Mouse (Mus musculus): Measurements from ENCODE around the gene Hrk. TPM values are rescaled to one million over a fixed set of nuclear protein-coding genes. Genes with fewer than 3 reads are reported as not detected.

The Hrk gene
- polyA plus RNA-seq, 1 experiment, result 0.40 TPM

DNA sequence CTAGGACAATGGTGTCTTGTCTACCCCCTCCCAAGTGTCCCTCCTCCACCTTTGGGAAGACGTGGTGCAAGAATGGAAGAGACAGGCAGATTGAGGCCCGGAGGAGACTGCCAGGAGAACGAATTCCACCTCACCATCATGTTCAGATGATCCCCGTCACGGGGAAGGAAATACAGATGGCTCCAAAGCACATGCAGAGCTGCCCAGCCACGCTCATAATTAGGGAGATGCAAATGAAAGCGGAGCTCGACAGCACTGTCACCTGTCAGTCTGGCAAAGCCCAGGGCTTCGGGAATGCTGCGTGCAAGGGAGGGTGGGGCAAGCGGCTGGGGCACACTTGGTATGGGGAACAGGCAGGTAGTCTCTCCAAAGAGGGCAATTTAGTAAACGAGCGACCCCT, 33.0 kb downstream of the Hrk start:
- Histone ChIP-seq H3K36me3 (ENCODE audit: control insufficient read depth, insufficient read depth, low read length) (no peaks in the 10 kb centered on the region), H3K27ac (ENCODE audit: control insufficient read depth, insufficient read depth, low read depth, low read length) (no peak overlapping the region), H3K27me3 (ENCODE audit: control insufficient read depth, insufficient read depth, low read length) (no peaks in the 10 kb centered on the region), H3K4me1 (ENCODE audit: control insufficient read depth, insufficient read depth, low read length) (no peaks in the 10 kb centered on the region), H3K4me3 (ENCODE audit: control insufficient read depth, low read depth, low read length) (no peak overlapping the region)
- TF ChIP-seq CTCF (IDR thresholded peaks at IDR 0.05; ENCODE audit: control insufficient read depth, insufficient read depth, insufficient replicate concordance, low read depth, low read length) (no peak), POLR2A (IDR thresholded peaks at IDR 0.05; ENCODE audit: control insufficient read depth, low read depth, low read length) (no peak)

DNA sequence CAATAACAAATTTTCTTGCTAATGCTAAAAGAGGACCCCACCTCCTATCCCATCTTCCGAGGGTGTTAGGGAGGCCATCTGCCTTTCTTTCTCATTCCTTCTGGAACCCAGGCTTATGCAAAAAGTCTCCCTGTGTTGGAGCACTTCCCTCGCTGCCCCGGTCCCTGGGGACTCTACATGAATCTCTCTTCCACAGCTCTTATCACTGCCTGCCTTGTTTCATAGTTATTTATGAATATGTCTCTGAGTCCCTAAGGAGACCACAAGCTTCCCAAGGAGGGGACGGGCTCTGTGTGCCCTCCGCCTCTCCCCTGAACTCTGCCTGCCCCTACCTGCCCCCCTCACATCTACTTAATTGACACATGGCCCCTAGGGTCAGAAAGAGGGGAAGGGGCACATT, 35.2 kb downstream of the Hrk start:
- H3K4me3 ChIP-seq (ENCODE audit: control insufficient read depth, low read depth, low read length), result no peak overlapping the region
- TF ChIP-seq POLR2A (IDR thresholded peaks at IDR 0.05; ENCODE audit: control insufficient read depth, low read depth, low read length) (no peak), CTCF (IDR thresholded peaks at IDR 0.05; ENCODE audit: control insufficient read depth, insufficient read depth, insufficient replicate concordance, low read depth, low read length) (no peak)
- H3K36me3 ChIP-seq (ENCODE audit: control insufficient read depth, insufficient read depth, low read length), result no peaks in the 10 kb centered on the region
- H3K4me1 ChIP-seq (ENCODE audit: control insufficient read depth, insufficient read depth, low read length), result no peaks in the 10 kb centered on the region
- H3K27me3 ChIP-seq (ENCODE audit: control insufficient read depth, insufficient read depth, low read length), result no peaks in the 10 kb centered on the region
- no peak overlapping the region for H3K27ac ChIP-seq (ENCODE audit: control insufficient read depth, insufficient read depth, low read depth, low read length)

DNA sequence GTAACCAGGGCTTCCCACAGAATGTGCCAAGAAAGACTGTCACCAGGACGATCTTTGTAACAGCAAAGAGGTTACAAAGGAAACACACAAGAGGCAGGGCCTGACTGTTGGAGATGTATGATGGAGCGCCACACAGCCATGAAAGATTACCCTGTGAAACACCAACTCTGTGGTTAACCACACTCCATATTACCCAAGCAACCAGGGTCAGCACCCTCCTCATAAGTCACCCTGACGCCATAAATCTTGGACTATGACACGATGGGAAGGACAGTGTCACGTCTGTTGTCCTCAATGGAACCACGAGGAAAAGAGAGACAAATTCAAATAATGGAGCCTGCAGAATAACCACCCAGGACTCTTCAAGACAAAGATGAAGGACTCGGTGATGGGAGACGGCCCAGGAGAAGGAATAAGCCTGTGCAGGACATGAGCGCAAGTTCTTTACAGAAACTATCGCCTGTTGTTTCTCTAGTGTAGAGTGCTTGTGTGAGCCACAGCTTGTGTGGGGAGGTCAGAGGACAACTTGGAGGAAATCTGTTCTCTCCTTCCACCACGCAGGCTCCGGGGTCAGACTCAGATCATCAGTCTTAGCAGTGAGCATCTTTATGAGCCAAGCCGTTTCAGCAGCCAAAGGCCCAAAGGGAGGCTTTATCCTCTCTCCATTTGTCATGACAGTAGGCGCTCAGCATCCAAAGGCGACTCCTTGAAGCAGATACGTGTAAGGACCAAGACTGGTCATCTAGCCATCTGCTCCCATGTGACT, 40.4 kb downstream of the Hrk start:
- H3K4me1 ChIP-seq (ENCODE audit: control insufficient read depth, insufficient read depth, low read length), result 0 out of 2 replicates have a peak, but pooled peaks cover 2% of the 10 kb centered on the region
- H3K27me3 ChIP-seq (ENCODE audit: control insufficient read depth, insufficient read depth, low read length), result no peaks in the 10 kb centered on the region
- TF ChIP-seq CTCF (IDR thresholded peaks at IDR 0.05; ENCODE audit: control insufficient read depth, insufficient read depth, insufficient replicate concordance, low read depth, low read length), result no peak
- TF ChIP-seq POLR2A (IDR thresholded peaks at IDR 0.05; ENCODE audit: control insufficient read depth, low read depth, low read length), result no peak
- no peak overlapping the region for H3K27ac ChIP-seq (ENCODE audit: control insufficient read depth, insufficient read depth, low read depth, low read length)
- H3K4me3 ChIP-seq (ENCODE audit: control insufficient read depth, low read depth, low read length), result no peak overlapping the region
- H3K36me3 ChIP-seq (ENCODE audit: control insufficient read depth, insufficient read depth, low read length), result no peaks in the 10 kb centered on the region

DNA sequence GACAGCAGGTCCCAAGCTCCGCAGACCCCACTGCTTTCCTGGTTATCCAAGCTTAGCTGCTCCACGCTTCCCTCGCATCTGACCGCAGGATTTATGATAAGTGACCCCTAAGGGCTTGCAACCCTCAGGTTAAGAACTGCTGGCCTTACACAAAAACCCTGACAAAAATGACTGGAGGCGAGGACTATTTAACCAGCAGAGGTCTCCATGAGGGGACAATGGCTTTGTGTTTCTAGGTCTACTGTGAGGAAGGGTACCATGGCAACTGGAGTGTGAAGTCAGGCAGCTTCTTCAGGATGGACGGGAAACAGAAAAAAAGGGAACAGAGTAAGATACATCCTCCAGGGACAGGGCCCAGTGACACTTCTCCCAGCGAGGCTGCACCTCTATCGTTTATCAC, 41.4 kb downstream of the Hrk start:
- H3K27ac ChIP-seq (ENCODE audit: control insufficient read depth, insufficient read depth, low read depth, low read length), result no peak overlapping the region
- H3K4me1 ChIP-seq (ENCODE audit: control insufficient read depth, insufficient read depth, low read length), result 0 out of 2 replicates have a peak, but pooled peaks cover 2% of the 10 kb centered on the region
- H3K27me3 ChIP-seq (ENCODE audit: control insufficient read depth, insufficient read depth, low read length), result no peaks in the 10 kb centered on the region
- no peak overlapping the region for H3K4me3 ChIP-seq (ENCODE audit: control insufficient read depth, low read depth, low read length)
- H3K36me3 ChIP-seq (ENCODE audit: control insufficient read depth, insufficient read depth, low read length), result no peaks in the 10 kb centered on the region
- no peak for TF ChIP-seq POLR2A (IDR thresholded peaks at IDR 0.05; ENCODE audit: control insufficient read depth, low read depth, low read length)
- no peak for TF ChIP-seq CTCF (IDR thresholded peaks at IDR 0.05; ENCODE audit: control insufficient read depth, insufficient read depth, insufficient replicate concordance, low read depth, low read length)

DNA sequence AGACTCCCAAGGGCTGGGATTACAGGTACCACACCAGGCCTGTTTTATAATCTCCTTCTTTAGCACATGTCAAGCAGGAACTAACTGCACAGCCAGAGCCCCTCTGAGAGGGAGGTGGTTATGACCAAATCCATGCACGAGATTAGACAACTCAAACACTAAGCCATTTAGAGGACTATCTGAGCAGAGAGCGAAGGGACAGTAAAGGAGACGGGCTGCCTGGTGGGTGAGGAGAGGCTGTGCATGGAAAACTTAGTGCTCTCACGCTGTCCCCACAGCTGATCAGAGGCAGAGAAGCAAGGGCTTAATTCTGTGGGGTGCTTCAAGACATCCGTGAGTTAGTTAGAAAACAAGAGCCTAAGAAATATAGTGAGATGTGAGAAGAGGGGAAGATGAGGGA, 49.6 kb downstream of the Hrk start:
- TF ChIP-seq CTCF (IDR thresholded peaks at IDR 0.05; ENCODE audit: control insufficient read depth, insufficient read depth, insufficient replicate concordance, low read depth, low read length) (no peak), POLR2A (IDR thresholded peaks at IDR 0.05; ENCODE audit: control insufficient read depth, low read depth, low read length) (no peak)
- peaks cover 11% of the 10 kb centered on the region for H3K4me1 ChIP-seq (ENCODE audit: control insufficient read depth, insufficient read depth, low read length)
- H3K27ac ChIP-seq (ENCODE audit: control insufficient read depth, insufficient read depth, low read depth, low read length), result no peak overlapping the region
- no peaks in the 10 kb centered on the region for H3K36me3 ChIP-seq (ENCODE audit: control insufficient read depth, insufficient read depth, low read length)
- no peaks in the 10 kb centered on the region for H3K27me3 ChIP-seq (ENCODE audit: control insufficient read depth, insufficient read depth, low read length)
- H3K4me3 ChIP-seq (ENCODE audit: control insufficient read depth, low read depth, low read length), result no peak overlapping the region

DNA sequence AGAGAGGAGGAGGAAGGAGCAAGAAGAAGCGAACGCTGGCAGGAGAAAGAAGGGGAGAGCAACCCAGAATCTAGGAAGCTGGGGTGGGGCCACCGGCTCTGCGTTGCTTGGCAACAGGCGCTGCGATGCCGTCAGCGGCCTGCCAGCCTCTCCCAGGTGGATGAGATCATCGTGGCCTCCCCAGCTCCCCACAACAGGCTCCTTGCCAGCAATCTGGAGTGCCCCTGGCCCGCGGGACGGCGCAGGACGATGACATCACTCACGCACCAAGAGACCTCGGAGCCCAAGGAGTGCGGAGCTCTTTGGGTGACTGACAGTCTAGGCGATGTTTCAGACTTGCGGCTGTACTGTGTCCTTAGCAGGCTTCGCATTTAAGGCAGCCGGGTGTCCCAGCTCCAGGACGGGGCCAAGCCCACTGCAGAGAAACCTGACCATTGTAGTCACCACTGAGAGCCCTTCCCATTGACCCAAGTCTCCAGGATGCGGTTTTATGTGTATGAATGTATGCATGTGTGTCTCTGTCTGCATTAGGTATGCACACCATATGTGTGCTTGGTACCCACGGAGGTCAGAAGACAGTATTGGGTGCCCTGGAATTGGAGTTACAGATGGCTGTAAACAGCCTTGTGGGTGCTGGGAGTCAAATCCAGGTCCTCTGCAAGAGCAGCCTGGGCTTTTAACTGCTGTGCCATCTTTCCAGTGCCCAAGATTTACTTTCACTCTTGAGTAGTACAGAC, 50.1 kb downstream of the Hrk start:
- no peak overlapping the region for H3K27ac ChIP-seq (ENCODE audit: control insufficient read depth, insufficient read depth, low read depth, low read length)

DNA sequence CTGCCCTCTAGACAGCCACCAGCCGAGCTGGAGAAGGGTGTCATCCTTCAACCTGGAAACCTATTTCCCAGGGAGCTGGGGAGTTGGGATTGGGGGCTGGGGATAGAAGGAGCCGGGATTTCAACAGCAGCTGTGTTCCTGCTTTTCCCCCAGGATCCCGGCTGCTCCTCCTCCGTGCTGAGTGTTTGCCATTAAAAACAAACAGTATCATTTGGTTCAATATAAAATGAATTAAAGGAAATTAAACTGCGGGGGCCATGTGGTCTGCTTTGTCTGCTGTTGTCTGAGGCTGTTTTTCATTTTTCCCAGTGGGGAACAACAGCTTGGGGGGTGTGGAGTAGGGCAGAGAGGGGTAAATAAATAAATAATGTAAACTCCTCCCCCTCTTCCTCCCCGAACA, 53.0 kb downstream of the Hrk start:
- no peaks in the 10 kb centered on the region for H3K36me3 ChIP-seq (ENCODE audit: control insufficient read depth, insufficient read depth, low read length)
- no peaks in the 10 kb centered on the region for H3K27me3 ChIP-seq (ENCODE audit: control insufficient read depth, insufficient read depth, low read length)
- H3K4me1 ChIP-seq (ENCODE audit: control insufficient read depth, insufficient read depth, low read length), result peaks cover 9% of the 10 kb centered on the region
- no peak overlapping the region for H3K4me3 ChIP-seq (ENCODE audit: control insufficient read depth, low read depth, low read length)
- H3K27ac ChIP-seq (ENCODE audit: control insufficient read depth, insufficient read depth, low read depth, low read length), result no peak overlapping the region
- TF ChIP-seq POLR2A (IDR thresholded peaks at IDR 0.05; ENCODE audit: control insufficient read depth, low read depth, low read length) (no peak), CTCF (IDR thresholded peaks at IDR 0.05; ENCODE audit: control insufficient read depth, insufficient read depth, insufficient replicate concordance, low read depth, low read length) (no peak)

More for the DNA sequence above, 50.1 kb downstream of the Hrk start:
- H3K4me3 ChIP-seq (ENCODE audit: control insufficient read depth, low read depth, low read length), result peak overlapping the region; percentile 31
- peaks cover 9% of the 10 kb centered on the region for H3K4me1 ChIP-seq (ENCODE audit: control insufficient read depth, insufficient read depth, low read length)
- no peaks in the 10 kb centered on the region for H3K27me3 ChIP-seq (ENCODE audit: control insufficient read depth, insufficient read depth, low read length)
- H3K36me3 ChIP-seq (ENCODE audit: control insufficient read depth, insufficient read depth, low read length), result no peaks in the 10 kb centered on the region
- no peak for TF ChIP-seq CTCF (IDR thresholded peaks at IDR 0.05; ENCODE audit: control insufficient read depth, insufficient read depth, insufficient replicate concordance, low read depth, low read length)
- no peak for TF ChIP-seq POLR2A (IDR thresholded peaks at IDR 0.05; ENCODE audit: control insufficient read depth, low read depth, low read length)

Measured in testis, adult 2 months (tissue).